Mouse (Mus musculus) adrenal gland, adult 2 months (tissue): ENCODE results near the gene Efcab1. TPM values are rescaled to one million over a fixed set of nuclear protein-coding genes. Genes with fewer than 3 reads are reported as not detected.

ENCODE experiments used
- DNase-seq: peaks from one replicate; pipeline ENCODE4 v3.0.0; 2021
- polyA plus RNA-seq: library from polyadenylated mRNA; depleted of rRNA; stranded (reverse); fragments of >200 nt; gene quantifications from 2 replicates; pipeline ENCODE4 v1.2.3, GENCODE M21; 2012
- total RNA-seq, 2 experiments: library from RNA; stranded (reverse); gene quantifications; 2 replicates each; pipeline ENCODE4 v1.2.3; 2021

Gene Efcab1
- total and polyA plus RNA-seq, 3 experiments, result 0.26 to 2.9 (median 1.6) TPM

DNA sequence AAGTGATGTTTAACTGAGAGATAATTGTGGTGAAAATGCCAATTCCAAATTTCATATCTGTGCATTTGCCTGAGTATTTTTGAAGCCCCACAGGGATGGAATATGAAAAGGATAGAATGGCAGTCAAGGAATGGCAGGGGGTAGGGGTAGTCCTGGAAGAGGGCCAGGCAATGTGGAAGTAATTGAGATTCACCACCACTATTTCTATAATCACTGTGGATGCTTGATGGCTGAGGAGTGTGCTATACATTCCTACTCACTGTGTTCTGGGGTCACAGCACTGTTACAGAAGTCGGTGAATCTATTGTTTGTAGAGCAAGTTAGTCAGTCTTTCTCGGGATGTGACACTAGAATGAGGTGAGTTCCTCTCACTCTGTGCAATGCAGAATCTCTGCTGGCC lies 108.3 kb downstream of the Efcab1 start:
- DNase-seq, result no peak
